Mouse (Mus musculus) G1E (cell line): ENCODE results near the gene Gamt.

Experiments
- CTCF ChIP-seq: IDR thresholded peaks from 2 replicates; pipeline ENCODE4 v1.5.1; 2012; ENCODE audit warnings: low read depth, low read length, inconsistent platforms, mixed read lengths
- GATA1 ChIP-seq: IDR thresholded peaks from 2 replicates; pipeline ENCODE4 v1.6.1; 2012; ENCODE audit warnings: borderline replicate concordance, low read length, inconsistent platforms, mixed read lengths
- GATA2 ChIP-seq: IDR thresholded peaks from 2 replicates; pipeline ENCODE4 v1.6.1; 2012; ENCODE audit warnings: low read depth, low read length, inconsistent platforms, borderline replicate concordance
- TAL1 ChIP-seq: conservative IDR thresholded peaks from 2 replicates; pipeline ENCODE4 v1.6.1; 2012; ENCODE audit warnings: low read depth, low read length, inconsistent platforms, mixed read lengths

GRCm38 (mm10) chr10:80261585-80261968 is 765 bp upstream of the Gamt start:
- TF ChIP-seq CTCF (no peak), GATA2 (no peak), GATA1 (no peak), TAL1 (no peak)
